Mouse (Mus musculus) heart, postnatal 0 days (tissue): Measurements from ENCODE around the gene Cd164l2.

Experiments
- CTCF ChIP-seq: IDR thresholded peaks from 2 replicates; pipeline ENCODE4 v1.5.1; 2016; ENCODE audit warnings: antibody characterized with exemption, control low read depth, low read depth
- EP300 ChIP-seq: IDR thresholded peaks from 2 replicates; pipeline ENCODE4 v1.6.1; 2016; ENCODE audit warnings: antibody characterized with exemption, low read depth

- TF ChIP-seq CTCF, result no peak
- TF ChIP-seq EP300, result no peak
Measured at GRCm38 (mm10) chr4:133237911-133238310, 26.0 kb downstream of the Cd164l2 start.
